ENCODE assay signal across 9 mouse cellular contexts in genomic region chr14:33445962-33446361, GRCm38 (mm10). TPM values are rescaled to one million over a fixed set of nuclear protein-coding genes. Genes with fewer than 3 reads are reported as not detected.
A peak's percentile ranks its signal among the peaks of the same experiment; 100 is the strongest.
DNase-seq lines count a peak whose midpoint lies in the region; ATAC-seq and TF ChIP-seq lines count a peak whose summit lies in the region.
"Had no signal": no experiment of that assay in that cellular context is flagged by ENCODE, and none has a peak within 500 bp of the region (broad histone marks: within the 10 kb centered on the region; RNA-seq: fewer than 3 reads in every experiment).

No protein-coding gene starts in this region.

- peaks cover 19% of the 10 kb centered on the region for H3K27me3 ChIP-seq in heart, embryonic 13.5 days (replicated peaks)
- peaks cover 24% of the 10 kb centered on the region for H3K27me3 ChIP-seq in hindbrain, embryonic 10.5 days (ENCODE audit: insufficient read depth, poor library complexity, severe bottlenecking)

- H3K36me3 ChIP-seq in heart, embryonic 13.5 days, result no peaks in the 10 kb centered on the region
- no peaks in the 10 kb centered on the region for H3K36me3 ChIP-seq in ES-E14 (ENCODE audit: control insufficient read depth, insufficient read depth, low read length, poor library complexity, severe bottlenecking)
- no peaks in the 10 kb centered on the region for H3K36me3 ChIP-seq in hindbrain, embryonic 10.5 days
- no peaks in the 10 kb centered on the region for H3K36me3 ChIP-seq in macrophage (ENCODE audit: inconsistent target)

- no peak for DNase-seq in heart, postnatal 25 days (ENCODE audit: low spot score)
- DNase-seq in ES-E14 (ENCODE audit: low read depth, low spot score), result no peak
- no peak for DNase-seq in hindbrain, embryonic 10.5 days (ENCODE audit: low spot score)
- DNase-seq in layer of hippocampus, postnatal 14 days (ENCODE audit: low spot score in 2 of 2), result no peak
- DNase-seq in frontal cortex, postnatal 25 days (ENCODE audit: low spot score in 2 of 2), result no peak
- no peak for DNase-seq in gastrocnemius, postnatal 25 days
- DNase-seq: cerebellum, postnatal 25 days had no signal

- peak overlapping the region; percentile 78 for H3K4me3 ChIP-seq in heart, embryonic 13.5 days
- H3K4me3 ChIP-seq in ES-E14 (ENCODE audit: insufficient read depth in 1 of 2, low read depth in 1 of 2, low read length in 2 of 2, poor library complexity in 1 of 2, severe bottlenecking in 1 of 2) (peak overlapping the region; percentile 90 to 96), macrophage (ENCODE audit: inconsistent target) (peak overlapping the region; percentile 43)
- H3K4me3 ChIP-seq in hindbrain, embryonic 10.5 days, result peak overlapping the region; percentile 92

- peaks cover 52% of the 10 kb centered on the region for H3K79me2 ChIP-seq in macrophage (ENCODE audit: inconsistent target)

- H3K27ac ChIP-seq in heart, embryonic 13.5 days (replicated peaks), result peak overlapping the region; percentile 94; the same call in 1 of the 2 replicates
- H3K27ac ChIP-seq in ES-E14 (ENCODE audit: insufficient read depth, low read depth, low read length, poor library complexity, severe bottlenecking), result no peak overlapping the region
- peak overlapping the region; percentile 98 for H3K27ac ChIP-seq in hindbrain, embryonic 10.5 days
- H3K27ac ChIP-seq in macrophage, result no peak overlapping the region

- intact Hi-C loops in heart, postnatal 25 days (cut with DNase I), result no loop called here

- in situ Hi-C loops in ES-E14 (cut with MboI; ENCODE audit: low sequenced_read_pairs in 2 of 2, unreplicated experiment in 2 of 2), result no loop called here

- WGBS in heart, embryonic 13.5 days, result 37% methylated on average over 3 of the region's 3 CpGs
- WGBS in hindbrain, embryonic 10.5 days, result 54% methylated on average over 3 of the region's 3 CpGs
- 53% methylated on average over 3 of the region's 3 CpGs for WGBS in macrophage (ENCODE audit: missing documents)

- peak overlapping the region; percentile 98 for H3K9ac ChIP-seq in heart, embryonic 13.5 days
- H3K9ac ChIP-seq in ES-E14 (ENCODE audit: insufficient read depth, low read depth, low read length, poor library complexity, severe bottlenecking), result no peak overlapping the region; the same call in 1 of the 2 replicates

- H3K4me2 ChIP-seq in heart, embryonic 13.5 days, result peak overlapping the region; percentile 76

- peaks cover 46% of the 10 kb centered on the region for H3K4me1 ChIP-seq in heart, embryonic 13.5 days
- H3K4me1 ChIP-seq in ES-E14 (ENCODE audit: control insufficient read depth in 2 of 2, insufficient read depth in 2 of 2, low read length in 2 of 2, poor library complexity in 1 of 2), result peaks cover 2% of the 10 kb centered on the region in 2 experiments; a peak in 2 of 4 replicates
- H3K4me1 ChIP-seq in hindbrain, embryonic 10.5 days (replicated peaks), result peaks cover 25% of the 10 kb centered on the region

- no peaks in the 10 kb centered on the region for H3K9me3 ChIP-seq in heart, embryonic 13.5 days
- no peaks in the 10 kb centered on the region for H3K9me3 ChIP-seq in ES-E14 (ENCODE audit: control insufficient read depth, insufficient read depth, low read depth, low read length)
- H3K9me3 ChIP-seq in hindbrain, embryonic 10.5 days, result no peaks in the 10 kb centered on the region

- no peak for ATAC-seq in heart, embryonic 13.5 days (ENCODE audit: extremely low read depth, insufficient number of reproducible peaks, low FRiP score, low TSS enrichment)

TF ChIP-seq in ES-E14, 5 proteins besides CTCF, POLR2A, EP300 and RAD21:
- TF ChIP-seq ZC3H11A (IDR thresholded peaks at IDR 0.05; ENCODE audit: borderline replicate concordance, low read depth, low read length) (no peak), CHD2 (IDR thresholded peaks at IDR 0.05; ENCODE audit: low read depth, low read length) (no peak), MAFK (IDR thresholded peaks at IDR 0.05; ENCODE audit: insufficient read depth, low read depth, low read length) (no peak), HCFC1 (IDR thresholded peaks at IDR 0.05; ENCODE audit: borderline replicate concordance, insufficient read depth, low read length) (no peak), ZNF384 (IDR thresholded peaks at IDR 0.05; ENCODE audit: low read depth, low read length) (no peak)
TF ChIP-seq in ES-E14: peak in this region for 0.

RNA-seq across cellular contexts. Expression of gene Mapk8, which starts 1.0 kb away (rescaled TPM):
- polyA plus RNA-seq in heart, embryonic 13.5 days (2015; fragmentation: Nextera tagmentation; extraction: Ambion mirVana), result 11.1 and 12.0 TPM in 2 replicates
- total RNA-seq in heart, postnatal 25 days (2021), result 10 to 100 TPM; 31.7 to 32.4 TPM
- 19.6 and 20.8 TPM in 2 replicates for total RNA-seq in ES-E14 (2012; rRNA removed)
- polyA plus RNA-seq in hindbrain, embryonic 10.5 days (2016; fragmentation: Nextera tagmentation; extraction: Ambion mirVana), result 19.5 and 19.7 TPM in 2 replicates
- 10 to 100 TPM; 21.9 to 83.2 (median 56.1) TPM for total RNA-seq in macrophage (2018; cell fraction: chromatin; rRNA removed)
- total RNA-seq in macrophage (2018; cell fraction: cytosol; rRNA removed), result 10 to 100 TPM in 14 of 26 experiments, 1 to 10 TPM in 12; 6.4 to 14.3 (median 10.3) TPM
- 10 to 100 TPM; 20.9 to 59.4 (median 32.7) TPM for total RNA-seq in macrophage (2018; cell fraction: nucleus; rRNA removed)
- 8.0 to 15.4 TPM (median 11.3 TPM) in 3 replicates for polyA plus RNA-seq in macrophage (2018)
- total RNA-seq in layer of hippocampus, postnatal 14 days (2021), result 100 to 1,000 TPM; 113 to 116 TPM
- 10 to 100 TPM; 26.4 to 27.6 TPM for total RNA-seq in gastrocnemius, postnatal 25 days (2021)

RNA-seq across cellular contexts. Expression of gene Frmpd2, which starts 25.5 kb away (rescaled TPM):
- polyA plus RNA-seq in heart, embryonic 13.5 days (2015; fragmentation: Nextera tagmentation; extraction: Ambion mirVana), result not detected in 2 replicates
- total RNA-seq in heart, postnatal 25 days (2021), result not detected
- not detected in 2 replicates for total RNA-seq in ES-E14 (2012; rRNA removed)
- 0.06 and 0.26 TPM in 2 replicates for polyA plus RNA-seq in hindbrain, embryonic 10.5 days (2016; fragmentation: Nextera tagmentation; extraction: Ambion mirVana)
- not detected for total RNA-seq in macrophage (2018; cell fraction: chromatin; rRNA removed)
- total RNA-seq in macrophage (2018; cell fraction: cytosol; rRNA removed), result not detected
- not detected for total RNA-seq in macrophage (2018; cell fraction: nucleus; rRNA removed)
- not detected in 3 replicates for polyA plus RNA-seq in macrophage (2018)
- total RNA-seq in layer of hippocampus, postnatal 14 days (2021), result 1 to 10 TPM; 1.7 to 2.0 TPM
- total RNA-seq in gastrocnemius, postnatal 25 days (2021), result not detected

Comparison
In these comparisons a context has a peak if more than half of its experiments do, and no peak if none do; other contexts are left out.
1. H3K27ac ChIP-seq: peak in heart, embryonic 13.5 days (single experiment) and hindbrain, embryonic 10.5 days (single experiment); none in ES-E14 (single experiment) and macrophage (single experiment).
2. H3K4me3 ChIP-seq: peak in every context shown above with its lines; median percentile 93 in ES-E14; 92 in hindbrain, embryonic 10.5 days; 78 in heart, embryonic 13.5 days; 43 in macrophage.